Mouse (Mus musculus) liver, postnatal 0 days (tissue): Measurements from ENCODE around the gene Spty2d1. TPM values are rescaled to one million over a fixed set of nuclear protein-coding genes. Genes with fewer than 3 reads are reported as not detected.
A peak's percentile ranks its signal among the peaks of the same experiment; 100 is the strongest.
"Not testable (repeated sequence)": the region's sequence is repeated elsewhere in the genome, so short reads cannot be mapped to it uniquely, and the experiment has no call there.

Experiments
- ATAC-seq: fragments of 200-750 bp; cut with Nextera tagmentation; 2 replicates; pipeline ENCODE4 v1.8.0; 2017; ENCODE audit warnings: mild to moderate bottlenecking, moderate library complexity
- DNase-seq: peaks from one replicate; pipeline ENCODE4 v3.0.0-alpha.2; 2016
- H3K27ac ChIP-seq: fragments of 300-500 bp; sonication (generic); 2 replicates; pipeline ENCODE4 v1.5.1; 2014; ENCODE audit warnings: antibody characterized with exemption, moderate library complexity, mild to moderate bottlenecking, low read depth
- H3K27me3 ChIP-seq: fragments of 300-500 bp; sonication (generic); 2 replicates; pipeline ENCODE4 v1.6.1; 2014; ENCODE audit warnings: low read length, control low read depth, mixed read lengths; ENCODE audit not compliant: insufficient read depth
- H3K36me3 ChIP-seq: fragments of 300-500 bp; sonication (generic); replicated peaks from 2 replicates; pipeline ENCODE4 v1.6.1; 2014; ENCODE audit warnings: mild to moderate bottlenecking, control low read depth, low read length, moderate library complexity, mixed read lengths; ENCODE audit not compliant: insufficient read depth
- H3K4me1 ChIP-seq: fragments of 300-500 bp; sonication (generic); 2 replicates; pipeline ENCODE4 v1.6.1; 2014; ENCODE audit warnings: antibody characterized with exemption, mild to moderate bottlenecking, control low read depth; ENCODE audit not compliant: insufficient read depth
- H3K4me2 ChIP-seq: fragments of 300-500 bp; sonication (generic); 2 replicates; pipeline ENCODE4 v1.6.1; 2014; ENCODE audit warnings: low read depth, mild to moderate bottlenecking, low read length, moderate library complexity, mixed read lengths
- H3K4me3 ChIP-seq: fragments of 300-500 bp; sonication (generic); 2 replicates; pipeline ENCODE4 v1.5.1; 2014; ENCODE audit warnings: low read depth, low read length
- H3K9ac ChIP-seq: fragments of 300-500 bp; sonication (generic); replicated peaks from 2 replicates; pipeline ENCODE4 v1.6.1; 2014; ENCODE audit warnings: mild to moderate bottlenecking, moderate library complexity
- H3K9me3 ChIP-seq: fragments of 300-500 bp; sonication (generic); 2 replicates; pipeline ENCODE4 v1.6.1; 2016; ENCODE audit warnings: mild to moderate bottlenecking, control low read depth, low read length, mixed read lengths
- CTCF ChIP-seq: sonication (generic); IDR thresholded peaks from 2 replicates; pipeline ENCODE4 v1.5.1; 2016; ENCODE audit warnings: antibody characterized with exemption, low read depth
- EP300 ChIP-seq: IDR thresholded peaks from 2 replicates; pipeline ENCODE4 v1.6.1; 2016; ENCODE audit warnings: antibody characterized with exemption, low read depth, mild to moderate bottlenecking
- WGBS: fragments of 180-500 bp; shearing (Covaris S2); extraction: QIAGEN DNeasy Blood & Tissue Kit; methylation state at CpG from one replicate; pipeline ENCODE4 v1.1.7; 2014; ENCODE audit not compliant: insufficient replicate concordance; 5-methylcytosine and 5-hydroxymethylcytosine counted together
- polyA plus RNA-seq: library from polyadenylated mRNA; unstranded; fragments of >200 nt; fragmentation: Nextera tagmentation; extraction: Ambion mirVana; gene quantifications from 2 replicates; pipeline ENCODE4 v1.2.1, GENCODE M21; 2015

The Spty2d1 gene
- polyA plus RNA-seq, 1 experiment from 2014 or later: 6.4 TPM

DNA sequence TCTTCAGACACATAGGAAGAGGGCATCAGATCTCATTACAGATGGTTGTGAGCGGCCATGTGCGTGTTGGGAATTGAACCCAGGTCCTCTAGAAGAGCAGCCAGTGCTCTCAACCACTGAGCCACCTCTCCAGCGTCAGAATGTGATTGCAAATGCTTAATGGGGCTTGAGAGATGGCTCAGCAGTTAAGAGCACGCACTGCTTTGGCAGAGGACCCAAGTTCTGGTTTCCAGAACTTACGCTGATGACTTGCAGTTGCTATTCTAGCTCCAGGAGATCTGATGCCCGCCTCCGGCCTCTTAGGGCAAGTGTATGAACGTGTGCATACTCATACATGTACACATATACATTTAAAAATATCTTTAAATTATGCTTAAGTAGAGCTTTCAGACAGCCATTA lies 27.2 kb upstream of the Spty2d1 start:
- H3K9me3 ChIP-seq: no peaks in the 10 kb centered on the region
- DNase-seq (no peak), ATAC-seq (no peak)
- 68% methylated on average over 8 of the region's 8 CpGs for WGBS
- no peak overlapping the region for H3K9ac ChIP-seq
- no peaks in the 10 kb centered on the region for H3K27me3 ChIP-seq
- no peak overlapping the region for H3K4me2 ChIP-seq
- no peak overlapping the region for H3K4me3 ChIP-seq
- H3K36me3 ChIP-seq: no peaks in the 10 kb centered on the region
- TF ChIP-seq CTCF: no peak
- no peak for TF ChIP-seq EP300
- 0 out of 2 replicates have a peak, but pooled peaks cover 2% of the 10 kb centered on the region for H3K4me1 ChIP-seq
- no peak overlapping the region for H3K27ac ChIP-seq

DNA sequence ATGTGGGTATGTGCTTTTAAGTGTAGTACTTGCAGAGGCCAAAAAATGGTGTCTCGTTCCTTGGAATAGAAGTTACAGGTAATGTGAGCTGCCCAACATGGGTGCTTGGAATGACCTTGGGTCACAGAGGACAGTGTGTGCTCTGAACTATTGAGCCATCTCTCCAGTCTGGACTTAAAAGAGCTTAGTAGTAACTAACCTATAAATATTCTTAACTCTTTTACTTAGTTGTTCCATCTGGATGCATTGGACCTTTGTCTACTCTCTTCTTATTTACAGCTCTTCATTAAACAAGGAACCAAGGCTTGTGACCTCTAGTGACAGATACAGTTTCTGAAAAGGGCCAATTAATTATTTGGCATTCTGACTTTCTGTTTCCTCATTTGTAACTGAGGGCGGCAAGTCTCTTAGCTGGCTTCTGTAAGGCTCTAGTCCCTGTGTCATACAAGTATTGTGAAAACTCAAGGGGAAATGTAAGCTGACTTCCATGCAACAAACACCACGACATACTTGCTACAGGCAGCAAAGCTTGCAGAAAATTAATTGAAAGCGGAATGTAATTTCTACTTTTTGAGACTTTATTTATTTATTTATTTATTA lies 26.7 kb upstream of the Spty2d1 start:
- 67% methylated on average over 4 of the region's 4 CpGs for WGBS
- no peak for DNase-seq
- Histone ChIP-seq H3K9me3 (no peaks in the 10 kb centered on the region), H3K27me3 (no peaks in the 10 kb centered on the region), H3K27ac (no peak overlapping the region), H3K4me1 (0 out of 2 replicates have a peak, but pooled peaks cover 2% of the 10 kb centered on the region), H3K9ac (no peak overlapping the region), H3K4me3 (no peak overlapping the region), H3K4me2 (no peak overlapping the region), H3K36me3 (no peaks in the 10 kb centered on the region)
- no peak for TF ChIP-seq EP300
- no peak for TF ChIP-seq CTCF
- no peak for ATAC-seq

DNA sequence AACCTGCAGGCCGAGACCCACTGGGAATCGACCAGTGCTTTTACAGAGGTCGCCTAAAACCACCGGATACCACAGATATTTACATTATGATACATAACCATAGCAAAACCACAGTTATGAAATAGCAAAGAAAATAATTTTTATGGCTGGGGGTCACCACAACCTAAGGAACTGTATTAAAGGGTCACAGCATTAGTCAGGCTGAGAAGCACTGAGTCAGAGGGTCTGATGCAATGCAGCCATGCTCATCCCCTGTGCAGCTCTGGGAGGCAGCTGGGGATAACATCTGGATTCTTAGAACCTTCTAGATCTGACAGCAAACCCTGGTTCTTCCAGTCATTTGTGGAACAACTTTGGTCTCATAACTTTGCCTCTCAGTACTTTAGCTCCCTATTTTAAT lies 23.2 kb upstream of the Spty2d1 start:
- H3K4me1 ChIP-seq: 0 out of 2 replicates have a peak, but pooled peaks cover 2% of the 10 kb centered on the region
- H3K9me3 ChIP-seq: no peaks in the 10 kb centered on the region
- no peak overlapping the region for H3K27ac ChIP-seq
- no peaks in the 10 kb centered on the region for H3K36me3 ChIP-seq
- no peak for TF ChIP-seq CTCF
- H3K4me2 ChIP-seq: no peak overlapping the region
- DNase-seq (no peak), ATAC-seq (no peak)
- no peak overlapping the region for H3K4me3 ChIP-seq
- H3K9ac ChIP-seq: no peak overlapping the region
- no peaks in the 10 kb centered on the region for H3K27me3 ChIP-seq
- WGBS: 74% methylated on average over 4 of the region's 4 CpGs

DNA sequence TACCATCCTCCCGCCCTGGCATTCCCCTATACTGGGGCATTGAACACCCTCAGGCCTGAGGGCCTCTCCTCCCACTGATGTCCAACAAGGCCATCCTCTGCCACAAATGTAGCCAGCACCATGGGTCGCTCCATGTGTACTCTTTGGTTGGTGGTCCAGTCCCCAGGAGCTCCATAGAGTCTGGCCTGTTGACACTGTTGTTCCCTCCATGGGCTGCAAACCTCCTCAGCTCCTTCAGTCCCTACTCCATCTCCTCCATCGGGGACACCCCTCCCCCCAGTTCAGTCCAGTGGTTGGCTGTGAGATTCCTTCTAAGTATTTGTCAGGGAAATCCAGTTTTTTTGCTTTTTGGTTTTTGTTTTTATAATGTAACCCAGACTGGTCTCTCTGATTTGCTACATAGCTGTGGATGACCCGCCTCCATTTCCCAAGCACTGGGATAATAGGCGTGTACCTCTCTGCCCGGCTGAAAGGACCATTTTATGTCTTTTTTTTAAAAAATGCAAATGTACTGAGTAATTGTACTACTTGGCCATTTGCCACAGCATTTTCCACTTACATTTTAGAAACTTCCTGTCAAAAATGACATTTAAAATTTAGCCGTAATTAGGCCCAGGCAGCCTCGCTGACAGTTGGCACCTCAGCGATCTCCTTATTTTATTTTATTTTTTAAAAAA lies 22.4 kb upstream of the Spty2d1 start:
- H3K4me2 ChIP-seq: no peak overlapping the region
- H3K4me3 ChIP-seq: no peak overlapping the region
- no peaks in the 10 kb centered on the region for H3K36me3 ChIP-seq
- H3K4me1 ChIP-seq: 0 out of 2 replicates have a peak, but pooled peaks cover 2% of the 10 kb centered on the region
- no peaks in the 10 kb centered on the region for H3K9me3 ChIP-seq
- 72% methylated on average over 9 of the region's 9 CpGs for WGBS
- H3K27ac ChIP-seq: no peak overlapping the region
- DNase-seq (no peak), ATAC-seq (no peak)
- no peak overlapping the region for H3K9ac ChIP-seq
- TF ChIP-seq EP300 (no peak), CTCF (no peak)
- no peaks in the 10 kb centered on the region for H3K27me3 ChIP-seq

DNA sequence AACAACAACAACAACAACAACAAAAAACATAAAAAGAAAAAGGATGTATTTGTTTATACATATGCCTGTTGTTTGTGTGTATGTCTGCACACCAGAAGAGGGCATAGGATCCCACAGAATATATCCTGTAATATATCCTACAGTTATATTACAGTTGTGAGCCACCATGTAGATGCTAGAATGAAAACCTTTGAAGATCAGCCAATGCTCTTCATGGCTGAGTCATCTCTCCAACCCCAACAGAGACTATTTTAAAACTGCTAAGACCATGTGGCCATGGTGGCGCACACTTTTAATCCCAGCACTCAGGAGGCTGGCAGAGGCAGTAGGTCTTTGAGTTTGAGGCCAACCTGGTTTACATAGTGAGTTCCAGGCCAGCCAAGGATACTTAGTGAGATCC lies 19.3 kb upstream of the Spty2d1 start:
- ATAC-seq (no peak), DNase-seq (no peak)
- WGBS: 87% methylated on average over 1 of the region's 1 CpGs
- Histone ChIP-seq H3K4me1 (no peaks in the 10 kb centered on the region), H3K27ac (no peak overlapping the region), H3K9ac (no peak overlapping the region), H3K4me3 (no peak overlapping the region), H3K27me3 (no peaks in the 10 kb centered on the region), H3K36me3 (no peaks in the 10 kb centered on the region), H3K9me3 (no peaks in the 10 kb centered on the region), H3K4me2 (no peak overlapping the region)
- TF ChIP-seq EP300 (no peak), CTCF (peak; percentile 34; the same call in 1 of the 2 replicates)

DNA sequence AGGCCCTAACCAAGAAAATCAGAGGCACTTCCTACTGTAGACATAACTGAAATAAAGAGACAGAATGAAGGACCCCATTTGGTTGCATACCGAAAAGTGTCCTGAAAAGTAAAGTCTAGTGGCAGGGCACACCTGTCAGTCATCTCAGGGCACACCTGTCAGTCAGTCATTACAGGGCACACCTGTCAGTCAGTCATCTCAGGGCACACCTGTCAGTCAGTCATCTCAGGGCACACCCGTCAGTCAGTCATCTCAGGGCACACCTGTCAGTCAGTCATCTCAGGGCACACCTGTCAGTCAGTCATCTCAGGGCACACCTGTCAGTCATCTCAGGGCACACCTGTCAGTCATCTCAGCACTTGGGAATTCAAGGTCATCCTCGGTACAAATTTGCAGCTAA lies 18.7 kb upstream of the Spty2d1 start:
- ATAC-seq, H3K4me2 ChIP-seq, H3K4me3 ChIP-seq, H3K9ac ChIP-seq, H3K36me3 ChIP-seq, H3K9me3 ChIP-seq, H3K4me1 ChIP-seq, H3K27ac ChIP-seq, H3K27me3 ChIP-seq, DNase-seq: not testable (repeated sequence)
- WGBS: 61% methylated on average over 3 of the region's 3 CpGs
